Mouse (Mus musculus) heart, adult 2 months (tissue): ENCODE measurements around the gene Ssbp1.

Experiments
- CTCF ChIP-seq: fragments of 200-600 bp; IDR thresholded peaks from 2 replicates; pipeline ENCODE4 v1.8.1; 2022; ENCODE audit warnings: antibody characterized with exemption, mild to moderate bottlenecking, moderate library complexity
- EP300 ChIP-seq: fragments of 200-500 bp; IDR thresholded peaks from 2 replicates; pipeline ENCODE4 v1.6.1; 2011; ENCODE audit warnings: low read depth, low read length, control low read depth; ENCODE audit not compliant: insufficient read depth

GRCm38 (mm10) chr6:40465710-40466109 lies 5.4 kb upstream of the Ssbp1 start:
- TF ChIP-seq CTCF (peak; percentile 34), EP300 (no peak)
